Mouse (Mus musculus) splenic B cell, adult 2 months (primary cell): ENCODE measurements around the gene Lypd4.
A peak's percentile ranks its signal among the peaks of the same experiment; 100 is the strongest.
"Not testable (repeated sequence)": the region's sequence is repeated elsewhere in the genome, so short reads cannot be mapped to it uniquely, and the experiment has no call there.

Experiments
- DNase-seq: peaks from one replicate; pipeline ENCODE4 v3.0.0-alpha.2; 2011; ENCODE audit warnings: low read depth, low spot score
- H3K27me3 ChIP-seq: 2 replicates; pipeline ENCODE4 v1.6.1; 2012; ENCODE audit warnings: mild to moderate bottlenecking, low read length, moderate library complexity, mixed read lengths; ENCODE audit not compliant: control insufficient read depth, poor library complexity, insufficient read depth, severe bottlenecking
- H3K36me3 ChIP-seq: 2 replicates; pipeline ENCODE4 v1.6.1; 2012; ENCODE audit warnings: mild to moderate bottlenecking, low read length, moderate library complexity, mixed read lengths; ENCODE audit not compliant: control insufficient read depth, poor library complexity, insufficient read depth, severe bottlenecking

The Lypd4 gene

DNA sequence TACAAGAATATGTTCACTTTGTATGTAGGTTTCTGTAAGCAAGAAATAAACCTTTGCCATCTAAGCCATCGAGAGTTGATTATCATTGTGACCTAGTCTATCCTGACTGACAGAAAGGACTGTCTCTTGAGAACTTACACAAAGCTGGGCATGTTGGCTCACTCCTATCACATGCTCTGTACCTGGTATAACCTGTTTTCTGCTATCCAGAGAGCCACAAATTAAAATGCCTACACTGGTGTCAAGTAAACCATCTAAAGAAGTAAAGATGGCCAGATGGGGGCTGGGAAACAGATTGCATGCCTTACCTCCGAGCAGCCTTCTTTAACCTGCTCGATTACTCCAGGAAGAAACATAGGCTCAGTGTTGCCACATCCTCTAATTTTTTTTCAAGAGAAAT, 7.8 kb upstream of the Lypd4 start:
- Histone ChIP-seq H3K36me3 (no peaks in the 10 kb centered on the region), H3K27me3 (no peaks in the 10 kb centered on the region; the same call in 1 of the 2 replicates)
- no peak for DNase-seq

DNA sequence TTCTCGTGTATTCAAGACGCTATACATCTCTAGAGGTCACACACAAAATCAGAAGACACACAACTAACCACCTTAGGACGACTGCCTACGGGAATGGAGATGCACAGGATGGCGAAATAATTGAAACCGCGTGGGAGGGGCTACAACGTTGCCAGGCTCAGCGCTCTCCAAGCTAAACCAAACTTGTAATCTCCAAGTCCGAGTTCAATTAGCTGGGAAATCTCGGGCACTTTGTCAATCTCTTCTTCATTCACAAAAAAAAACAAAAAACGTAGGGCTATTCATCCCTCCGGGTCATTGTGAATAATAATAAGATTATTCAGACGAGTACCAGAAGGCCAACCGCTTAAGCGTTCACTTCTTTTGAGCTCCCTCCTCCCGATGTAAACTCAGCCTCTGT, 661 bp downstream of the Lypd4 start:
- Histone ChIP-seq H3K27me3 (no peaks in the 10 kb centered on the region; the same call in 1 of the 2 replicates), H3K36me3 (no peaks in the 10 kb centered on the region)
- no peak for DNase-seq

DNA sequence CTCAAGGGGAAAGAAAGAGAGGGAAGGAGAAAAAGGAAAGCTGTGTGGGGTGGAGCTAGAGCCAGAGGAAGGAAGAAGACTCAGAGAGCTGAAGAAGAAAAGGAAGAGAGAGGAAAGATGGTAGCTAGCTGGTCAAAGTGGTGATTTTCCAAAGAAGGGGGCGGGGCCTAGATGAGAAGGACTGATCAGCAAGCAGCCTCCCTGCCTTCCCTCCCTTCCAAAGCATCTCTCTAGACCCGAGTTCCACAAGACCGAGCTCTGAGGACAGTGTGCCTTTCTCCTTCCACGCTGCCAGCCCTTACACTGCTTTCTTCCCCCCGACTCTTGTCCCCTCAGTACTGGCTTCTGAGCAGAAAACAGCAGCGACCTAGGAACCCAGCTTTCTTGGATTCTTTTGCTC, 5.6 kb downstream of the Lypd4 start:
- no peaks in the 10 kb centered on the region for H3K27me3 ChIP-seq
- no peaks in the 10 kb centered on the region for H3K36me3 ChIP-seq
- DNase-seq, result no peak

DNA sequence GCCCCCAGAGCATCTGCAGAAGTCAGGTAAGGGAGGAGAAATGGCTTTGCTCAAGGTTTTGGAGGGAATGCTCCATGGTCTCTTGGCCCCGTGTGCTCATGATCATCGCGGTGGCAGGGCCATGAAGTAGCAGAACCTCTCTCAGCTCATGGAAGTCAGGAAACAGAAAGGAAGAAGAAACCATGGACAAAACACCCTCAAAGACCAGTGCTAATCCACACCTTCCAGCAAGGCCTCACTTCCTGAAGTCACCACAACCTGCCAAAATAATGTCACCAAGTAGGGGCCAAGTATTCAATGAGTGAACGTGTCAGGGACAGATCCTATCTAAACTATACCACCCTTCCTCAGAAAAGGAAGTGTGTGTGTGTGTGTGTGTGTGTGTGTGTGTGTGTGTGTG, 6.9 kb downstream of the Lypd4 start:
- H3K27me3 ChIP-seq, result no peaks in the 10 kb centered on the region
- DNase-seq, result no peak
- no peaks in the 10 kb centered on the region for H3K36me3 ChIP-seq

- Histone ChIP-seq H3K27me3 (no peaks in the 10 kb centered on the region), H3K36me3 (no peaks in the 10 kb centered on the region)
- DNase-seq, result no peak
Measured at GRCm38 (mm10) chr7:24861913-24862312, 7.8 kb downstream of the Lypd4 start, which contains the start of gene Gm9844. Gene Gm9844, plus strand, starts transcription at chr7:24862213.

DNA sequence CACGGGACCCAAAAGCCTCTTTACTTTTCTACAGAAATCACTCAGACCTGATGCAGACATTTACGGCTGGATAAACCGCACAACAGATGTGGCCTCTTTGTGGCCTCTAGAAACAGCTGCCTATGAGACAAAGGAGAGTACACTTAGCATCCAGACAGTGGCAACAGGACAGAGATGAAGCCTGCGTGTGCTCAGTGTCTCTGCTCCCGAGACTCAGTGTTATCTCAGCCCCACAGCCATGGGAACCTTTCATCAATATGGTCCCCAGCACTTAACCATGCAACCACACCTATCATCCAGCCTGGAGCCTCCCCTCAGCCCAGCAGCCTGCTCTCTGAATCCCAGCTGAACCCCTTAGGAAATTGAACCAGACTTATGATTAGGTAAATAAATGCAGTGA, 10.5 kb downstream of the Lypd4 start:
- DNase-seq, result no peak

DNA sequence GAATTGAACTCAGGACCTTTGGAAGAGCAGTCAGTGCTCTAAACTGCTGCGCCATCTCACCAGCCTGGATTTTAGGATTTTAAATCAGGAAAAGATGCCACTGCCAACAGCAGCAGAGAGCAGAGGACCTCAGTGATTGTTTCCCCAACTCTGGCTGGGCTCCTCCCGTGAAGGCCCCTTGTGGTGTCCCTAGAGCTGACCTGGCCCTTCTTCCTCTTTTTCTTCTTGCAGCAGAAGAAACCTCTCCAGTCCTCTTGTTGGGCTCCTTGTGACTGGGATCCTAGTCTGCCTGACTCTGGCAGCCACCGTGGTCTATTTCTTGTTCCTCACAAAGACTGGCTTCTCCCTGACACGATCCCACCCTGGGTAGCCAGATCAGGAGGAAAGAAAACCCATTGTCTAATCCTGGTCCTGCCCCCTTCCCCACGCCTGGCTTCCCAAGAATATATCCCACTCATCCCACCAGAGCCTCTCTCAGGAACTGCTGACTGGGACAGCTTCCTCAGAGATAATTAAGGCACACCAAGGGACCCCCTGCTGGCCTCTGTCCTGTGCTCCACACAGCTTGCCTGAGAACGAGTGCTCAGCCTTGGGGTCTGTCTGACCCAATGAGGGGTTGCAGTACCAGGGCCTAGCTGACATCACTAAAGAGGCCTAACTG, 13.2 kb downstream of the Lypd4 start:
- no peak for DNase-seq
- Histone ChIP-seq H3K36me3 (no peaks in the 10 kb centered on the region), H3K27me3 (no peaks in the 10 kb centered on the region)

More for the DNA sequence above, 10.5 kb downstream of the Lypd4 start:
- H3K27me3 ChIP-seq, result no peaks in the 10 kb centered on the region
- no peaks in the 10 kb centered on the region for H3K36me3 ChIP-seq

DNA sequence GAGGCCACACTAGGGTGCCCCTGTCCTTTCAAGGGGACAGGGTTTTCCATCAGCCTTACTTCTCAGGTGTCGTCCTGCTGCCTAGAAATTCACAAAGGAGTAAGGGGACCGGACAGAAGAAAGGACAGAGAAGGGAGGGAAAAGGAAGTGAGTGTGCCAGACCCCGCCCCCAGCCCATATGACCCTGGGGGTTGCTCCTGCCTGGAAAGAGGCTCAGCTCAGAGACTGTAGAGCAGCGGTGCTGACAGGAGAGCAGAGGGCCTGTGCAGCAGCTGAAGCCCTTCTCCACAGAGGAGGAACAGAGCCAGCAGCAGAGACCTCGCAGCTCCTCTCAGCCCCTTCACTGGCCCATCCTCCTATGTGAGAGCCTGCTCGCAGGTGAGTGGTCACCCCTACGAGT, 16.0 kb downstream of the Lypd4 start:
- Histone ChIP-seq H3K36me3 (no peaks in the 10 kb centered on the region), H3K27me3 (no peaks in the 10 kb centered on the region)
- no peak for DNase-seq

- DNase-seq, result no peak
- Histone ChIP-seq H3K36me3 (no peaks in the 10 kb centered on the region), H3K27me3 (no peaks in the 10 kb centered on the region)
Measured at GRCm38 (mm10) chr7:24853233-24853563, 16.5 kb downstream of the Lypd4 start.

GRCm38 (mm10) chr7:24852557-24853232, 17.0 kb downstream of the Lypd4 start:
- Histone ChIP-seq H3K36me3 (no peaks in the 10 kb centered on the region), H3K27me3 (no peaks in the 10 kb centered on the region)
- no peak for DNase-seq

DNA sequence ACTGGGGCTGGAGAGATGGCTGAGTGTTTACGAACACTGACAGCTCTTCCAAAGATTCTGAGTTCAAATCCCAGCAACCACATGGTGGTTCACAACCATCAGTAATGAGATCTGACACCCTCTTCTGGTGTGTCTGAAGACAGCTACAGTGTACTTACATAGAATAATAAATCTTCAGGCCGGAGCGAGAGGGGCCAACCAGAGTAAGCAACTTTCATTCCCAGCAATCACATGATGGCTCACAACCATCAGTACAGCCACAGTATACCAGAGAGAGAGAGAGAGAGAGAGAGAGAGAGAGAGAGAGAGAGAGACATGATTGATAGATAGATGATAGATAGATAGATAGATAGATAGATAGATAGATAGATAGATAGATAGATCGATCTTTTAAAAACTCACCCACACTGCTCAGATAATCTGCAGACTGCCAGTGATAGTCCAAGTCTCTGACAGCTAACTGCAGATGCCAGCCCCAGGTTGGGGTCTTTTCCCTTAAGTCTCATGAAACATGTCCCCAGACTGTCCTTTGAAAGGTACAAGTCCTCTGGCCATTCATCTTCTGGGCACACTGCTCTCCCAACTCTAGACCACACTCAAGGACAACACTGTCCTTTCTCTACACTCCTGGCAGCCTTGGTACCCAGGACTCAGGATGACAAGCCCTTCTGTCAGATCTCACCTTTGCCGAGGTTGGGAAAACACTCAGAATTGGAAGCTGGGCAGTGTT, 18.0 kb downstream of the Lypd4 start:
- no peak for DNase-seq
- H3K36me3 ChIP-seq, result no peaks in the 10 kb centered on the region
- no peaks in the 10 kb centered on the region for H3K27me3 ChIP-seq

DNA sequence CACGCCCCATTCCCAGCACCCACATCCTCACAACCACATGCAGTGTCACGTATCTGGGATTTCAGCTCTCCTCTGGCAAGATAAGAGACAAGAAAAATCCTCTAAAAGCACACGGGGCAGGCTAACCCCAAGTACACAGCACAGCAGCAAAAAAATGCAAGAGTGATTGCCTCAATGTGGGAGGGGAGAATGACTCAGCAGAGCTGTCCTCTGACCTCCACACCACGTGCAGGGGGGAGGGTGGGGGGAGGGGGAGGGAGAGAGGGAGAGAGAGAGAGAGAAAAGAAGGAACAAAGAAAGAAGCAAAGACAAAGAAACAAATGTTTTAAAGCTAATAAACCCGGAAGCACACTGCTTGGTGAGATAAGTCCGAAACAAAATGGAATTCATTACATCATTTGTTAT, 18.8 kb downstream of the Lypd4 start:
- DNase-seq, result no peak
- Histone ChIP-seq H3K27me3 (no peaks in the 10 kb centered on the region), H3K36me3 (no peaks in the 10 kb centered on the region)

DNA sequence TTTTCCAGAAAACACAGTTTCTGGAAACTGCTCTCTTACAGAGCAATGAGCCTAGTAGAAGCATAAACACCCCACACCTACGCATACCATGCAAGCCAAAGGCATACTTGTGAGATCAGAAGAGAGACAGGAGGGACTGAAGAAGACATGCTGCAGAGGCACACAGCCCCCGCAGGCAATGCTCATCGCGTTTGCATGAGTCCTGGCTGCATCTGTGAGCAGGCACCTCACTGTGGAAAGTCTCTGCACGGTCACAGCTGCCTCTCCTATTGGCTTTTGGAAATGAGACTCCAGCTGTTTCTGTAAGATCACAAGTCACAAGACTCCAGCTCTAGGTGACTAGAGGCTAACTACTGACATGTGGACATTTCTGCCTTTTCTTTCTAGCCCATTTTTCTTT, 19.6 kb downstream of the Lypd4 start:
- no peak for DNase-seq
- Histone ChIP-seq H3K27me3 (no peaks in the 10 kb centered on the region), H3K36me3 (no peaks in the 10 kb centered on the region)

- not testable (repeated sequence) for H3K36me3 ChIP-seq, DNase-seq, H3K27me3 ChIP-seq
Measured at GRCm38 (mm10) chr7:24846576-24846975, 23.2 kb downstream of the Lypd4 start.

GRCm38 (mm10) chr7:24845713-24846112, 24.0 kb downstream of the Lypd4 start:
- no peaks in the 10 kb centered on the region for H3K36me3 ChIP-seq
- DNase-seq, result peak; percentile 63
- H3K27me3 ChIP-seq, result no peaks in the 10 kb centered on the region
